ENCODE assay signal across 47 mouse cellular contexts in the genomic region with DNA sequence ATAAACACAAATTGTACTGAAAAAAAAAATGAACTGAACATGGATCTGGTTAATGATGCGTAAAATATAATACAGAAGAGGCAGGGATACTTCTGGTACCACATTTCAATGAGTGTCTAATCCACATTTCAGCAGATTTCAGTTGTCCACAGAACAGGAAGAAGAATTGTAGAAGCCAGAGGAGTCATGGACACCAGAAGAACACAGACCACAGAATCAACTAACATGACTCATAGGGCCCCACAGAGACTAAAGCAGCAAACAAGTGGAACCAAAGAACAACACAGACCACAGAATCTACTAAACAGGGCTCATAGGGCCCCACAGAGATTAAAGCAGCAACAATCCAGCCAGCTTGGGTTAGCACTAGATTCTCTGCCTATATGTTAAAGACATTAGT. TPM values are rescaled to one million over a fixed set of nuclear protein-coding genes. Genes with fewer than 3 reads are reported as not detected.
"Had no signal": no experiment of that assay in that cellular context is flagged by ENCODE, and none has a peak within 500 bp of the region (broad histone marks: within the 10 kb centered on the region; RNA-seq: fewer than 3 reads in every experiment).

No protein-coding gene starts in this region.

- ATAC-seq: liver, embryonic 12.5 days; liver, postnatal 0 days; lung, postnatal 0 days; midbrain, embryonic 13.5 days; midbrain, embryonic 15.5 days; midbrain, embryonic 16.5 days had no signal

- H3K4me2 ChIP-seq: limb, embryonic 12.5 days; limb, embryonic 13.5 days; limb, embryonic 15.5 days; liver, embryonic 11.5 days; liver, embryonic 12.5 days; liver, embryonic 13.5 days; liver, embryonic 15.5 days; lung, embryonic 14.5 days; lung, embryonic 15.5 days; midbrain, embryonic 11.5 days; midbrain, embryonic 12.5 days; midbrain, embryonic 13.5 days; midbrain, embryonic 15.5 days; neural tube, embryonic 12.5 days had no signal

- H3K27me3 ChIP-seq: limb, embryonic 12.5 days; limb, embryonic 13.5 days; limb, embryonic 15.5 days; liver, embryonic 12.5 days; liver, embryonic 13.5 days; liver, embryonic 15.5 days; lung, embryonic 15.5 days; megakaryocyte, embryonic 14.5 days; midbrain, embryonic 12.5 days; midbrain, embryonic 13.5 days; midbrain, embryonic 15.5 days; neural tube, embryonic 12.5 days had no signal

- DNase-seq: left cerebral cortex, postnatal 4 days; liver; liver, embryonic 13.5 days; liver, postnatal 0 days; lung, adult 18-20 months; lung, adult 2 months; lung, embryonic 14.5 days; lung, postnatal 10 days; lung, postnatal 14 days; lung, postnatal 36 days; lung, postnatal 4 days; midbrain, embryonic 14.5 days had no signal

- H3K27ac ChIP-seq: limb, embryonic 10.5 days; limb, embryonic 12.5 days; limb, embryonic 13.5 days; limb, embryonic 15.5 days; liver, embryonic 12.5 days; liver, embryonic 13.5 days; liver, embryonic 14.5 days; liver, embryonic 15.5 days; lung, embryonic 15.5 days; macrophage; midbrain, embryonic 10.5 days; midbrain, embryonic 12.5 days; midbrain, embryonic 13.5 days; midbrain, embryonic 15.5 days; neural tube, embryonic 12.5 days had no signal

- H3K36me3 ChIP-seq: limb, embryonic 10.5 days; limb, embryonic 12.5 days; limb, embryonic 13.5 days; limb, embryonic 15.5 days; liver, embryonic 12.5 days; liver, embryonic 13.5 days; liver, embryonic 15.5 days; lung, embryonic 15.5 days; midbrain, embryonic 10.5 days; midbrain, embryonic 12.5 days; midbrain, embryonic 13.5 days; midbrain, embryonic 15.5 days; neural tube, embryonic 12.5 days had no signal

- H3K9ac ChIP-seq: limb, embryonic 12.5 days; limb, embryonic 13.5 days; limb, embryonic 15.5 days; liver, embryonic 12.5 days; liver, embryonic 13.5 days; liver, embryonic 14.5 days; liver, embryonic 15.5 days; liver, postnatal 0 days; lung, embryonic 14.5 days; lung, embryonic 15.5 days; midbrain, embryonic 12.5 days; midbrain, embryonic 13.5 days; midbrain, embryonic 15.5 days; neural tube, embryonic 12.5 days had no signal

- H3K4me3 ChIP-seq: limb, embryonic 10.5 days; limb, embryonic 12.5 days; limb, embryonic 13.5 days; limb, embryonic 15.5 days; liver, embryonic 12.5 days; liver, embryonic 13.5 days; liver, embryonic 15.5 days; lung, embryonic 15.5 days; megakaryocyte, embryonic 14.5 days; midbrain, embryonic 10.5 days; midbrain, embryonic 12.5 days; midbrain, embryonic 13.5 days; midbrain, embryonic 15.5 days; myocyte; neural tube, embryonic 12.5 days had no signal

- H3K4me1 ChIP-seq: limb, embryonic 10.5 days; limb, embryonic 12.5 days; limb, embryonic 13.5 days; limb, embryonic 15.5 days; liver, embryonic 12.5 days; liver, embryonic 13.5 days; liver, embryonic 15.5 days; lung, embryonic 15.5 days; megakaryocyte, embryonic 14.5 days; midbrain, embryonic 10.5 days; midbrain, embryonic 12.5 days; midbrain, embryonic 13.5 days; midbrain, embryonic 15.5 days; neural tube, embryonic 12.5 days had no signal

- H3K9me3 ChIP-seq: limb, embryonic 10.5 days; limb, embryonic 12.5 days; limb, embryonic 13.5 days; limb, embryonic 15.5 days; liver, embryonic 12.5 days; liver, embryonic 13.5 days; liver, embryonic 15.5 days; lung, embryonic 15.5 days; megakaryocyte, embryonic 14.5 days; midbrain, embryonic 10.5 days; midbrain, embryonic 12.5 days; midbrain, embryonic 13.5 days; midbrain, embryonic 15.5 days; neural tube, embryonic 12.5 days had no signal

RNA-seq across cellular contexts. Expression of a gene that starts 7.3 kb away (rescaled TPM):
- total RNA-seq: left cerebral cortex, postnatal 10 days; left cerebral cortex, postnatal 14 days; left cerebral cortex, postnatal 25 days; left cerebral cortex, postnatal 36 days; left cerebral cortex, postnatal 4 days; liver, adult 2 months; megakaryocyte progenitor cell, adult 5-6 weeks; megakaryocyte, adult 5-6 weeks; megakaryocyte-erythroid progenitor cell, adult 5-6 weeks; midbrain, postnatal 0 days; monocyte, adult 5-6 weeks had no signal
- polyA plus RNA-seq: limb, embryonic 10.5 days; limb, embryonic 11.5 days; limb, embryonic 12.5 days; limb, embryonic 13.5 days; limb, embryonic 14.5 days; limb, embryonic 15.5 days; liver, adult 2 months; liver, embryonic 11.5 days; liver, embryonic 12.5 days; liver, embryonic 13.5 days; liver, embryonic 14.5 days; liver, embryonic 15.5 days; liver, embryonic 16.5 days; liver, postnatal 0 days; lung, adult 2 months; lung, embryonic 14.5 days; lung, embryonic 15.5 days; lung, embryonic 16.5 days; lung, postnatal 0 days; macrophage; midbrain, embryonic 10.5 days; midbrain, embryonic 11.5 days; midbrain, embryonic 12.5 days; midbrain, embryonic 13.5 days; midbrain, embryonic 14.5 days; midbrain, embryonic 15.5 days; midbrain, embryonic 16.5 days; midbrain, postnatal 0 days; myocyte; neural tube, embryonic 11.5 days; neural tube, embryonic 12.5 days had no signal

RNA-seq across cellular contexts. Expression of a gene that starts 39.1 kb away (rescaled TPM):
- total RNA-seq: left cerebral cortex, postnatal 10 days; left cerebral cortex, postnatal 14 days; left cerebral cortex, postnatal 25 days; left cerebral cortex, postnatal 36 days; left cerebral cortex, postnatal 4 days; liver, adult 2 months; megakaryocyte progenitor cell, adult 5-6 weeks; megakaryocyte, adult 5-6 weeks; megakaryocyte-erythroid progenitor cell, adult 5-6 weeks; midbrain, postnatal 0 days; monocyte, adult 5-6 weeks had no signal
- polyA plus RNA-seq: limb, embryonic 10.5 days; limb, embryonic 11.5 days; limb, embryonic 12.5 days; limb, embryonic 13.5 days; limb, embryonic 14.5 days; limb, embryonic 15.5 days; liver, adult 2 months; liver, embryonic 11.5 days; liver, embryonic 12.5 days; liver, embryonic 13.5 days; liver, embryonic 14.5 days; liver, embryonic 15.5 days; liver, embryonic 16.5 days; liver, postnatal 0 days; lung, adult 2 months; lung, embryonic 14.5 days; lung, embryonic 15.5 days; lung, embryonic 16.5 days; lung, postnatal 0 days; macrophage; midbrain, embryonic 10.5 days; midbrain, embryonic 11.5 days; midbrain, embryonic 12.5 days; midbrain, embryonic 13.5 days; midbrain, embryonic 14.5 days; midbrain, embryonic 15.5 days; midbrain, embryonic 16.5 days; midbrain, postnatal 0 days; myocyte; neural tube, embryonic 11.5 days; neural tube, embryonic 12.5 days had no signal

RNA-seq across cellular contexts. Expression of a gene that starts 58.9 kb away (rescaled TPM):
- total RNA-seq: left cerebral cortex, postnatal 10 days; left cerebral cortex, postnatal 14 days; left cerebral cortex, postnatal 25 days; left cerebral cortex, postnatal 36 days; liver, adult 2 months; megakaryocyte progenitor cell, adult 5-6 weeks; megakaryocyte, adult 5-6 weeks; midbrain, postnatal 0 days; monocyte, adult 5-6 weeks had no signal
- polyA plus RNA-seq: limb, embryonic 10.5 days; limb, embryonic 11.5 days; limb, embryonic 12.5 days; limb, embryonic 13.5 days; limb, embryonic 14.5 days; limb, embryonic 15.5 days; liver, adult 2 months; liver, embryonic 11.5 days; liver, embryonic 12.5 days; liver, embryonic 13.5 days; liver, embryonic 14.5 days; liver, embryonic 15.5 days; liver, embryonic 16.5 days; liver, postnatal 0 days; lung, adult 2 months; lung, embryonic 15.5 days; lung, embryonic 16.5 days; lung, postnatal 0 days; macrophage; midbrain, embryonic 10.5 days; midbrain, embryonic 11.5 days; midbrain, embryonic 12.5 days; midbrain, embryonic 13.5 days; midbrain, embryonic 14.5 days; midbrain, embryonic 15.5 days; midbrain, embryonic 16.5 days; midbrain, postnatal 0 days; myocyte; neural tube, embryonic 11.5 days; neural tube, embryonic 12.5 days had no signal
